Mouse (Mus musculus): ENCODE measurements around the gene Pgm2l1. TPM values are rescaled to one million over a fixed set of nuclear protein-coding genes. Genes with fewer than 3 reads are reported as not detected.

Gene Pgm2l1
- total and polyA plus RNA-seq, 3 experiments: 5.7 to 10.5 TPM; not detected in 1

DNA sequence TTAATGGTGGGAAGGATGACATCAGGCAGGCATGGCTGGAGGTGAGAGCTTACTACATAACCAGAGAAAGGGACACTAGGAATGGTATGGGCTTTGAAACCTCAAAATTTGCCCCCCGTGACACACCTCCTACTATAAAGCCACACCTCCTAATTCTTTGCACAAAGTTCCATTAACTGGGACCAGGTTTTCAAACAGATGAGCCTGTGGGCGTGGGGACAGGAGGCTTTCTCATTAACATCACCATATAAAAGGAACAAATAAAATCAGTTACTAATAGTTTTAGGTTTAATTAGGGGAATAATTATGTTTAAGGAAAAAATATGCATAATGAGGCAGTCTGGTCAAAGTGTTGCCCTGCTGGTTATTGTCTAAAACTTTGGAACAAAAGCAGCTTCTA is 13.4 kb downstream of the Pgm2l1 start:
- TF ChIP-seq NELFE (IDR thresholded peaks at IDR 0.05; ENCODE audit: low read depth, low read length) (no peak), USF1 (IDR thresholded peaks at IDR 0.05; ENCODE audit: low read depth, low read length) (no peak), KAT2A (conservative IDR thresholded peaks at IDR 0.05; ENCODE audit: low read depth, low read length) (no peak), CTCF (IDR thresholded peaks at IDR 0.05 in 2 of 3, conservative IDR thresholded peaks at IDR 0.05 in 1 of 3; ENCODE audit: control insufficient read depth in 1 of 3, insufficient read depth in 1 of 3, low read depth in 2 of 3, low read length in 3 of 3, poor library complexity in 1 of 3, severe bottlenecking in 1 of 3) (no peak)
- no peaks in the 10 kb centered on the region for H3K9me3 ChIP-seq (replicated peaks; ENCODE audit: insufficient read depth, low read length)
- H3K79me2 ChIP-seq (ENCODE audit: control insufficient read depth, insufficient read depth, low read length, poor library complexity): no peaks in the 10 kb centered on the region
- no peak overlapping the region for H3K9ac ChIP-seq (ENCODE audit: control insufficient read depth, low read depth, low read length, poor library complexity, severe bottlenecking)
- no peak for DNase-seq (ENCODE audit: low read depth, low spot score)
- no peaks in the 10 kb centered on the region for H3K27me3 ChIP-seq (ENCODE audit: control insufficient read depth in 1 of 2, insufficient read depth in 2 of 2, low read length in 2 of 2)
- H3K27ac ChIP-seq (ENCODE audit: control insufficient read depth, low read depth, low read length): no peak overlapping the region
- H3K4me3 ChIP-seq (ENCODE audit: control insufficient read depth in 1 of 2, insufficient read depth in 1 of 2, low read depth in 2 of 2, low read length in 2 of 2): no peak overlapping the region
- H3K4me1 ChIP-seq (ENCODE audit: control insufficient read depth in 1 of 2, insufficient read depth in 2 of 2, low read length in 2 of 2): peaks cover 21 to 24% of the 10 kb centered on the region in 2 experiments
- peaks cover 0 to 42% of the 10 kb centered on the region in 2 experiments; a peak in 2 of 4 replicates for H3K36me3 ChIP-seq (ENCODE audit: control insufficient read depth in 1 of 2, insufficient read depth in 2 of 2, low read length in 2 of 2)

DNA sequence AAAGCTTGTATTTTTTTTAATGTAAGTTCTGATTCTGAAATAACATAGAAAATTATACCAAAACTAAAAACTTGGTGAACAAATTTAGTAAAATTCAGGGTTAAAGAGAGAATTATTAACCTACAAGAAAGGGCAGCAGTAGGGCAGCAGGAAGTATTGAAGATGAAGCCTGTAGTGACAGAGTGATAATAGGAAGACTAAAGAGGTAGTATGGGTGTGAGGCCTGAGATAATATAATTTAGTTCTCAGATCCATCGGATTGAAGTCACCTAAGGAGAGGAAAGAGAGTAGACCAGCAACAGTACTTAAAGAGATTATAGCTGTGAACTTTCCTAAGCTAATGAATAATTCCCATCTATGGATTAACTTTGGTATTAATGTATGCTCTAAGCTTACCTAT is 15.8 kb downstream of the Pgm2l1 start:
- no peaks in the 10 kb centered on the region for H3K27me3 ChIP-seq (ENCODE audit: control insufficient read depth in 1 of 2, insufficient read depth in 2 of 2, low read length in 2 of 2)
- no peaks in the 10 kb centered on the region for H3K9me3 ChIP-seq (replicated peaks; ENCODE audit: insufficient read depth, low read length)
- TF ChIP-seq ZC3H11A (IDR thresholded peaks at IDR 0.05; ENCODE audit: low read depth, low read length) (no peak), RCOR1 (IDR thresholded peaks at IDR 0.05; ENCODE audit: low read depth, low read length) (peak; percentile 82), MXI1 (IDR thresholded peaks at IDR 0.05; ENCODE audit: low read depth, low read length) (0 out of 2 replicates have a peak, but pooled peaks have one; percentile 27), MYC (IDR thresholded peaks at IDR 0.05; ENCODE audit: low read depth, low read length) (no peak), POLR2A (IDR thresholded peaks at IDR 0.05; ENCODE audit: control insufficient read depth in 1 of 2, insufficient read depth in 1 of 2, low read depth in 1 of 2, low read length in 2 of 2, poor library complexity in 1 of 2) (no peak), TCF12 (IDR thresholded peaks at IDR 0.05; ENCODE audit: low read depth, low read length) (peak; percentile 82), SIN3A (IDR thresholded peaks at IDR 0.05; ENCODE audit: low read length) (no peak), SMC3 (IDR thresholded peaks at IDR 0.05; ENCODE audit: low read depth, low read length) (no peak), ELF1 (IDR thresholded peaks at IDR 0.05; ENCODE audit: low read depth, low read length) (peak; percentile 50; the same call in 1 of the 2 replicates), BHLHE40 (IDR thresholded peaks at IDR 0.05; ENCODE audit: borderline replicate concordance, low read depth, low read length) (no peak), CHD2 (IDR thresholded peaks at IDR 0.05; ENCODE audit: low read length) (no peak), KAT2A (conservative IDR thresholded peaks at IDR 0.05; ENCODE audit: low read depth, low read length) (no peak), NRF1 (IDR thresholded peaks at IDR 0.05; ENCODE audit: insufficient read depth, low read depth, low read length, poor library complexity, severe bottlenecking) (no peak), HCFC1 (IDR thresholded peaks at IDR 0.05; ENCODE audit: low read depth, low read length) (0 out of 2 replicates have a peak, but pooled peaks have one; percentile 38), ETS1 (IDR thresholded peaks at IDR 0.05; ENCODE audit: low read depth, low read length) (peak; percentile 64), NELFE (IDR thresholded peaks at IDR 0.05; ENCODE audit: low read depth, low read length) (no peak), GATA1 (IDR thresholded peaks at IDR 0.05; ENCODE audit: low read depth, low read length) (peak; percentile 81), USF1 (IDR thresholded peaks at IDR 0.05; ENCODE audit: low read depth, low read length) (no peak), UBTF (IDR thresholded peaks at IDR 0.05; ENCODE audit: borderline replicate concordance, insufficient read depth, low read depth, low read length) (no peak), ZMIZ1 (IDR thresholded peaks at IDR 0.05; ENCODE audit: low read depth, low read length) (no peak), EP300 (IDR thresholded peaks at IDR 0.05; ENCODE audit: low read depth in 1 of 2, low read length in 2 of 2) (peak; percentile 86 to 92), MYB (IDR thresholded peaks at IDR 0.05; ENCODE audit: low read depth, low read length) (no peak), MAFK (IDR thresholded peaks at IDR 0.05; ENCODE audit: borderline replicate concordance, low read depth, low read length) (0 out of 2 replicates have a peak, but pooled peaks have one; percentile 39), TAL1 (IDR thresholded peaks at IDR 0.05; ENCODE audit: low read length) (peak; percentile 44), JUND (IDR thresholded peaks at IDR 0.05; ENCODE audit: low read depth, low read length) (peak; percentile 46; the same call in 1 of the 2 replicates)
- H3K79me2 ChIP-seq (ENCODE audit: control insufficient read depth, insufficient read depth, low read length, poor library complexity): no peaks in the 10 kb centered on the region
- peaks cover 0 to 36% of the 10 kb centered on the region in 2 experiments; a peak in 2 of 4 replicates for H3K36me3 ChIP-seq (ENCODE audit: control insufficient read depth in 1 of 2, insufficient read depth in 2 of 2, low read length in 2 of 2)
- DNase-seq (ENCODE audit: low read depth, low spot score): peak; percentile 77
- peak overlapping the region; percentile 42; the same call in 1 of the 2 replicates for H3K9ac ChIP-seq (ENCODE audit: control insufficient read depth, low read depth, low read length, poor library complexity, severe bottlenecking)
- H3K4me3 ChIP-seq (ENCODE audit: control insufficient read depth in 1 of 2, insufficient read depth in 1 of 2, low read depth in 2 of 2, low read length in 2 of 2): peak overlapping the region in 1 of 2 experiments; percentile 20; a peak in 1 of 4 replicates
- no peak overlapping the region for H3K27ac ChIP-seq (ENCODE audit: control insufficient read depth, low read depth, low read length)
- peaks cover 21% of the 10 kb centered on the region in 2 experiments for H3K4me1 ChIP-seq (ENCODE audit: control insufficient read depth in 1 of 2, insufficient read depth in 2 of 2, low read length in 2 of 2)

All from MEL (cell line).